Mouse (Mus musculus) gastrocnemius, postnatal 36 days (tissue): Measurements from ENCODE around the gene Supt7l. TPM values are rescaled to one million over a fixed set of nuclear protein-coding genes. Genes with fewer than 3 reads are reported as not detected.
A peak's percentile ranks its signal among the peaks of the same experiment; 100 is the strongest.

Source experiments
- DNase-seq, 2 experiments: peaks; one replicate each; pipeline ENCODE4 v3.0.0; 2022
- intact Hi-C: fragments of 180-260 bp; cut with DNase I; formaldehyde crosslinking; loops from one replicate; pipeline ENCODE4 v1.15.1; 2025
- total RNA-seq, 2 experiments: library from RNA; stranded (reverse); gene quantifications; 2 replicates each; pipeline ENCODE4 v1.2.3; 2021

The Supt7l gene
- total RNA-seq, 2 experiments from 2014 or later = 9.0 to 10.3 TPM

- no peak for DNase-seq
- intact Hi-C loops = no loop called here
These were observed 22.8 kb downstream of the Supt7l start for GRCm38 (mm10) chr5:31504843-31505242.

GRCm38 (mm10) chr5:31494513-31495297 is 32.9 kb downstream of the Supt7l start, which contains the start of gene Gpn1:
TSS of gene Gpn1 (plus strand) at chr5:31494741.
- intact Hi-C loops = no loop called here
- DNase-seq = peak; percentile 73 to 86

GRCm38 (mm10) chr5:31492031-31492430 is 35.6 kb downstream of the Supt7l start:
- intact Hi-C loops = no loop called here
- DNase-seq = no peak

GRCm38 (mm10) chr5:31489116-31489769 is 38.4 kb downstream of the Supt7l start:
- intact Hi-C loops = no loop called here
- no peak for DNase-seq

- intact Hi-C loops = no loop called here
- no peak for DNase-seq
These were observed 39.7 kb downstream of the Supt7l start for GRCm38 (mm10) chr5:31487889-31488288.

- DNase-seq = no peak
- intact Hi-C loops = no loop called here
These were observed 42.2 kb downstream of the Supt7l start, which contains the start of gene 4930548H24Rik for GRCm38 (mm10) chr5:31485440-31485839. TSS of gene 4930548H24Rik (plus strand) at chr5:31485740.

- no peak for DNase-seq
- intact Hi-C loops = no loop called here
These were observed 47.1 kb downstream of the Supt7l start for GRCm38 (mm10) chr5:31480536-31480935.

GRCm38 (mm10) chr5:31470334-31470733 is 57.3 kb downstream of the Supt7l start:
- DNase-seq = peak in 1 of 2 experiments; percentile 31
- intact Hi-C loops = loop anchor here (10.0 kb wide), 1 partner anchor 186 kb away; no protein-coding TSS in a partner anchor

- DNase-seq = no peak
- intact Hi-C loops = loop anchor here (10.0 kb wide), 1 partner anchor 185 kb away; no protein-coding TSS in a partner anchor
These were observed 57.9 kb downstream of the Supt7l start for GRCm38 (mm10) chr5:31469711-31470110.

GRCm38 (mm10) chr5:31467798-31468197 is 59.8 kb downstream of the Supt7l start:
- no peak for DNase-seq
- intact Hi-C loops = no loop called here

Other genes starting within 250 kb of the Supt7l start
- gene Ift172, start 236.7 kb downstream of the Supt7l start, total RNA-seq = 10 to 100 TPM; 20.3 to 26.3 TPM
- 1 to 10 TPM in 1 of 2 experiments, under 1 TPM in 1; 0.74 to 1.3 TPM for gene Fndc4, start 231.7 kb downstream of the Supt7l start, total RNA-seq
- gene Gckr, start 230.4 kb downstream of the Supt7l start, total RNA-seq = not detected
- gene Zfp512, start 75.4 kb downstream of the Supt7l start, total RNA-seq = 10 to 100 TPM in 1 of 2 experiments, 1 to 10 TPM in 1; 9.7 to 13.1 TPM
- not detected for gene 4930548H24Rik, start 42.1 kb downstream of the Supt7l start, total RNA-seq
- 10 to 100 TPM; 14.9 to 17.5 TPM for gene Gpn1, start 33.1 kb downstream of the Supt7l start, total RNA-seq
- 10 to 100 TPM; 20.4 to 20.7 TPM for gene Slc4a1ap, start 812 bp downstream of the Supt7l start, total RNA-seq
- gene Mrpl33, start 69.1 kb upstream of the Supt7l start, total RNA-seq = 100 to 1,000 TPM; 233 to 261 TPM
- 1 to 10 TPM; 3.3 to 3.9 TPM for gene Rbks, start 169.8 kb upstream of the Supt7l start, total RNA-seq
- 10 to 100 TPM; 24.9 to 30.9 TPM for gene Babam2, start 169.9 kb upstream of the Supt7l start, total RNA-seq